Mouse (Mus musculus): Measurements from ENCODE around the gene Blcap. TPM values are rescaled to one million over a fixed set of nuclear protein-coding genes. Genes with fewer than 3 reads are reported as not detected.

Gene Blcap
- polyA plus RNA-seq, 1 experiment from 2014 or later, result 288 TPM

DNA sequence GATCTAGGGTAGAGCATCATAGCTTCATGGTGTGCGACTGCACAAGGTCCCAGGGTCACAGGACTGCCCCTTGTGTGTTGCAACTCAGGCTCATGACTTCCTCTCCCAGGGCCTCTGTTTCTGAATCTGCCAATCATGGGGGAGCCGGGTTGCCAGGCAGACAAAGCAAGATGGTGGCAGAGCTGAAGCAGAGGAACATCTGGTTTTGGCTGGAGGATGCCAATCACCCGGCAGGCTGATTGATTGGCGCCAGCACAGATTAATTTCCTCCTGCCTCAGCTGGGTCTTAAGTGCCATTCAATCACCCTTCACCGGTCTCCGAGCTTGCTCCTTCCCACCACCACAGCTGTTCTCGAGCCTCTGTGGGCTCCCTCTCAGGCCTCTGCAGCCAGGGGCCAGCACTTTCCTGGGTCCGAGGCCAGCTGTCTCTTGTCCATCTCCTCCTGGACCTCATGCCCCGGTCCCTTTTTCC is 57.3 kb downstream of the Blcap start:
- WGBS, result 35% methylated on average over 9 of the region's 9 CpGs
- Histone ChIP-seq H3K27me3 (replicated peaks; ENCODE audit: control insufficient read depth, insufficient read depth, low read length) (no peaks in the 10 kb centered on the region), H3K4me1 (ENCODE audit: control insufficient read depth, insufficient read depth, low read depth, low read length) (peaks cover 25% of the 10 kb centered on the region), H3K9ac (ENCODE audit: low read depth, low read length) (no peak overlapping the region), H3K4me2 (ENCODE audit: low read length) (no peak overlapping the region), H3K36me3 (ENCODE audit: control insufficient read depth, insufficient read depth, low read length) (no peaks in the 10 kb centered on the region), H3K27ac (ENCODE audit: low read depth, low read length) (no peak overlapping the region), H3K9me3 (ENCODE audit: control insufficient read depth, low read length) (no peaks in the 10 kb centered on the region), H3K4me3 (ENCODE audit: low read length) (no peak overlapping the region)
- ATAC-seq, result no peak

DNA sequence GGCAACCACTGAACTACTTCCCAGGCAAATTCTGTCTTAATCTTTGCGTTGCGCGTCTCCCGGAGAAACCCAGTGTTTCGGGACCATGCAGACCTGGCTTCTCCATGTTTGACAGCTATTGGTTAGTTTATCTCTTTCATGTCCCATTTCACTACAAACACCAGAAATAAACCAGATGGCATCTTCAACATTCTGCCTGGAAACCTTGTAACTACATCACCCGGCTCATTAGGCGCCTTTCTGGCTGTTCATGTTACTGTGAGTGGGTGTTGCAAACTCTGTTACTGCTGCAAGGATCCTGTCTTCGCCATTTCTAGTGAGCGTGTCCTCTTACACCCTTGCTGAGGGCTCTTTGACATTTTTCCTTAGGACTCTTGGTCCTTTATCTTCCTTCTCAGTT is 58.2 kb downstream of the Blcap start:
- ATAC-seq, result no peak

DNA sequence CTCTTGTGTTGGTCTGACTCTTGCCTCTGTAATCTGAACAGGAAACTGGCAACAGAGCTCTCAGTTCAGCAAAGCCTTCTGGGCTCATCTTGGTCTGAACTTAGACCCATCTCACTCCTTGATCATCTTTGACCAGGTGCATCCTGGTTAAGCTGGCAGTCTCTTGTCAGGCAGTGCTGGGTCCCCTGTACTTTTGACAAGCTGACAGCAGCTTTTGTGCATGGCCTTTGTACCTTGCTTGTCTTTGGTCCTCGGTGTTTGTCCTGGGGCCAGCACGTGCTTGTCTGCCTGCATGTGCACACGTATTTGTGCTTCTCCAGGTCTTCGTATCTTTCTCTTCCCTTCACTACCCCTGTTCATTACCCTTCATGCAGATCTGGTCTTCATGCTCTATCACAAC is 61.0 kb downstream of the Blcap start:
- no peaks in the 10 kb centered on the region for H3K36me3 ChIP-seq (ENCODE audit: control insufficient read depth, insufficient read depth, low read length)
- no peak overlapping the region for H3K27ac ChIP-seq (ENCODE audit: low read depth, low read length)
- H3K27me3 ChIP-seq (replicated peaks; ENCODE audit: control insufficient read depth, insufficient read depth, low read length), result no peaks in the 10 kb centered on the region
- no peak for ATAC-seq
- H3K9ac ChIP-seq (ENCODE audit: low read depth, low read length), result no peak overlapping the region
- peaks cover 29% of the 10 kb centered on the region for H3K4me1 ChIP-seq (ENCODE audit: control insufficient read depth, insufficient read depth, low read depth, low read length)
- H3K4me3 ChIP-seq (ENCODE audit: low read length), result no peak overlapping the region
- no peaks in the 10 kb centered on the region for H3K9me3 ChIP-seq (ENCODE audit: control insufficient read depth, low read length)
- WGBS, result 64% methylated on average over 4 of the region's 4 CpGs
- no peak overlapping the region for H3K4me2 ChIP-seq (ENCODE audit: low read length)

More for the DNA sequence above, 58.2 kb downstream of the Blcap start:
- 82% methylated on average over 9 of the region's 9 CpGs for WGBS
- Histone ChIP-seq H3K9ac (ENCODE audit: low read depth, low read length) (no peak overlapping the region), H3K27me3 (replicated peaks; ENCODE audit: control insufficient read depth, insufficient read depth, low read length) (no peaks in the 10 kb centered on the region), H3K4me3 (ENCODE audit: low read length) (no peak overlapping the region), H3K36me3 (ENCODE audit: control insufficient read depth, insufficient read depth, low read length) (no peaks in the 10 kb centered on the region), H3K4me1 (ENCODE audit: control insufficient read depth, insufficient read depth, low read depth, low read length) (peaks cover 18% of the 10 kb centered on the region), H3K27ac (ENCODE audit: low read depth, low read length) (no peak overlapping the region), H3K4me2 (ENCODE audit: low read length) (no peak overlapping the region), H3K9me3 (ENCODE audit: control insufficient read depth, low read length) (no peaks in the 10 kb centered on the region)

DNA sequence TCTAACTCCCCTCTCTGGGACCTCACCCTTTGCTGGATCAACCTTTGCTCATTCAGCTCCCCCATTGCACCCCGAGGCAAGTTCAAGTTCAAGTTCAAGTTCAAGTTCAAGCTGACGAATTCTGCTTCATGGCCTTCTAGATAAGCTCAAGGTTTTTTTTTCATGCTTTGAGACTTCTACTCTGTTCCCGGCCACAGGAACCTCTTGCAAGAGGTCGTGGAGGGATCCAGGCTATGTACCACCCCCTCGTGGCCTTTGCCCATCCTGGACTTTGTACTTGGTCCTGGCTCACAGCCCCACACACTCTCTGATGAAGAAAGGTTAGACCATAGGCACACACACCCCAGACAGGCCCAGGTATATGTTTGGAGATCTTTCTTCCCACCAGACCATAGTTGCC is 61.9 kb downstream of the Blcap start:
- Histone ChIP-seq H3K4me1 (ENCODE audit: control insufficient read depth, insufficient read depth, low read depth, low read length) (peaks cover 28% of the 10 kb centered on the region), H3K36me3 (ENCODE audit: control insufficient read depth, insufficient read depth, low read length) (no peaks in the 10 kb centered on the region), H3K27ac (ENCODE audit: low read depth, low read length) (no peak overlapping the region), H3K9me3 (ENCODE audit: control insufficient read depth, low read length) (no peaks in the 10 kb centered on the region), H3K4me3 (ENCODE audit: low read length) (no peak overlapping the region), H3K4me2 (ENCODE audit: low read length) (no peak overlapping the region), H3K27me3 (replicated peaks; ENCODE audit: control insufficient read depth, insufficient read depth, low read length) (no peaks in the 10 kb centered on the region), H3K9ac (ENCODE audit: low read depth, low read length) (no peak overlapping the region)
- no peak for ATAC-seq
- WGBS, result 87% methylated on average over 5 of the region's 5 CpGs

DNA sequence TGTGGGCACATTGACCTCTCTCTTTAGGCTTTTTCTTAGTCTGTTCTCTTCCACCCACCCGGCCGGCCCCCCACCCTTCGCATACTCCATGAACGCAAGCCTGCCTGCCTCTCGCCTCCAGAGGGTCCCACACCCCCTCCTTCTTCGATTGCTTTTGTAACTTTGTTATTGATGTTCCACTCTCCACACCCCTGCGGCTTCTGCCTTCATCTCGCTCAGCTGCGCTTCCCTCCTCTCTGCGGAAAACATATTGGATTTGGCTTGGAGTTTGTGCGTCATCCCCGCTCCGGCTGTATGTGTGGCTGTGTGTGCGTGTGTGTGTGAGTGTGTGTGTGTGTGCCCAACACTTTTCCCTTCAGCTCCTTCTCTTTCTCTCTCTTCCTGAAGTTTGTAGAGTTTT is 64.3 kb downstream of the Blcap start:
- Histone ChIP-seq H3K27ac (ENCODE audit: low read depth, low read length) (no peak overlapping the region; the same call in 1 of the 2 replicates), H3K4me3 (ENCODE audit: low read length) (no peak overlapping the region), H3K27me3 (replicated peaks; ENCODE audit: control insufficient read depth, insufficient read depth, low read length) (no peaks in the 10 kb centered on the region), H3K4me1 (ENCODE audit: control insufficient read depth, insufficient read depth, low read depth, low read length) (peaks cover 17% of the 10 kb centered on the region), H3K36me3 (ENCODE audit: control insufficient read depth, insufficient read depth, low read length) (no peaks in the 10 kb centered on the region), H3K4me2 (ENCODE audit: low read length) (peak overlapping the region; percentile 23), H3K9me3 (ENCODE audit: control insufficient read depth, low read length) (no peaks in the 10 kb centered on the region), H3K9ac (ENCODE audit: low read depth, low read length) (no peak overlapping the region)
- WGBS, result 11% methylated on average over 14 of the region's 14 CpGs
- peak; percentile 66 for ATAC-seq

Small RNA genes within 50 kb of the gene (microRNA-seq; reads per million reads assigned to microRNA genes)
- 9.4 reads per million, percentile 26 among the genes with 10 or more reads in this experiment for gene Gm23134

Other genes starting within 250 kb of the Blcap start
- 0.91 and 1.0 TPM in 2 replicates for gene Ghrh, start 223.8 kb downstream of the Blcap start, polyA plus RNA-seq (2015; fragmentation: Nextera tagmentation; extraction: Ambion mirVana)
- 120 and 123 TPM in 2 replicates for gene Manbal, start 203.7 kb downstream of the Blcap start, polyA plus RNA-seq (2015; fragmentation: Nextera tagmentation; extraction: Ambion mirVana)
- 26.5 and 29.9 TPM in 2 replicates for gene Src, start 152.8 kb downstream of the Blcap start, polyA plus RNA-seq (2015; fragmentation: Nextera tagmentation; extraction: Ambion mirVana)
- gene Nnat, start 11.2 kb downstream of the Blcap start, polyA plus RNA-seq (2015; fragmentation: Nextera tagmentation; extraction: Ambion mirVana), result 6,388 and 6,390 TPM in 2 replicates
- 53.0 and 58.8 TPM in 2 replicates for gene Ctnnbl1, start 166.1 kb upstream of the Blcap start, polyA plus RNA-seq (2015; fragmentation: Nextera tagmentation; extraction: Ambion mirVana)